Mouse (Mus musculus) bone marrow, adult 2 months (tissue): ENCODE results near the gene Gm525. TPM values are rescaled to one million over a fixed set of nuclear protein-coding genes. Genes with fewer than 3 reads are reported as not detected.
A peak's percentile ranks its signal among the peaks of the same experiment; 100 is the strongest.
"Not testable (repeated sequence)": the region's sequence is repeated elsewhere in the genome, so short reads cannot be mapped to it uniquely, and the experiment has no call there.

Source experiments
- H3K27ac ChIP-seq: fragments of 200-500 bp; 2 replicates; pipeline ENCODE4 v1.5.1; 2012; ENCODE audit warnings: low read depth, mild to moderate bottlenecking, control low read depth, inconsistent platforms, low read length; ENCODE audit not compliant: control insufficient read depth, poor library complexity, insufficient read depth
- H3K4me1 ChIP-seq: fragments of 200-500 bp; 2 replicates; pipeline ENCODE4 v1.6.1; 2011; ENCODE audit warnings: low read length; ENCODE audit not compliant: control insufficient read depth, insufficient read depth
- H3K4me3 ChIP-seq: fragments of 200-500 bp; replicated peaks from 2 replicates; pipeline ENCODE3; 2011; ENCODE audit warnings: mild to moderate bottlenecking, low read depth, low read length, control low read depth; ENCODE audit not compliant: control insufficient read depth
- CTCF ChIP-seq: fragments of 200-500 bp; IDR thresholded peaks from 2 replicates; pipeline ENCODE4 v1.5.1; 2011; ENCODE audit warnings: low read length, control low read depth; ENCODE audit not compliant: control insufficient read depth, insufficient read depth
- POLR2A ChIP-seq: fragments of 200-500 bp; IDR thresholded peaks from 2 replicates; pipeline ENCODE4 v1.6.1; 2011; ENCODE audit warnings: low read depth, mild to moderate bottlenecking, control low read depth, low read length, borderline replicate concordance; ENCODE audit not compliant: control insufficient read depth
- WGBS: fragments of 180-500 bp; shearing (Covaris S2); methylation state at CpG from one replicate; pipeline ENCODE4 v1.1.7; 2018; 5-methylcytosine and 5-hydroxymethylcytosine counted together
- polyA plus RNA-seq: library from polyadenylated mRNA; stranded (reverse); fragments of >200 nt; gene quantifications from 2 replicates; pipeline ENCODE4 v1.2.4, GENCODE M21; 2011; ENCODE audit warnings: low replicate concordance; ENCODE audit not compliant: missing spikeins, insufficient read depth, insufficient read length

Gene Gm525
- polyA plus RNA-seq, 1 experiment = not detected

GRCm38 (mm10) chr11:89034592-89034991 lies 39.0 kb upstream of the Gm525 start:
- Histone ChIP-seq H3K27ac (no peak overlapping the region), H3K4me1 (no peaks in the 10 kb centered on the region; the same call in 1 of the 2 replicates), H3K4me3 (no peak overlapping the region)
- TF ChIP-seq POLR2A (no peak), CTCF (no peak)

GRCm38 (mm10) chr11:89035552-89035951 lies 38.1 kb upstream of the Gm525 start:
- WGBS = 45% methylated on average over 3 of the region's 3 CpGs
- Histone ChIP-seq H3K27ac (no peak overlapping the region), H3K4me3 (no peak overlapping the region), H3K4me1 (peaks cover 1% of the 10 kb centered on the region)
- no peak for TF ChIP-seq POLR2A
- TF ChIP-seq CTCF = no peak

- H3K27ac ChIP-seq = no peak overlapping the region
- TF ChIP-seq POLR2A (no peak), CTCF (no peak)
- 88% methylated on average over 6 of the region's 6 CpGs for WGBS
- peaks cover 1% of the 10 kb centered on the region for H3K4me1 ChIP-seq
- H3K4me3 ChIP-seq = no peak overlapping the region
Observed at GRCm38 (mm10) chr11:89038496-89038895, 35.1 kb upstream of the Gm525 start.

- Histone ChIP-seq H3K4me1 (peaks cover 1% of the 10 kb centered on the region), H3K27ac (no peak overlapping the region), H3K4me3 (no peak overlapping the region)
- 20% methylated on average over 3 of the region's 3 CpGs for WGBS
- TF ChIP-seq CTCF = peak; percentile 97
- TF ChIP-seq POLR2A = no peak
Observed at GRCm38 (mm10) chr11:89039325-89039724, 34.3 kb upstream of the Gm525 start.

GRCm38 (mm10) chr11:89041073-89041472 lies 32.6 kb upstream of the Gm525 start:
- H3K27ac ChIP-seq, H3K4me1 ChIP-seq, H3K4me3 ChIP-seq: not testable (repeated sequence)
- WGBS = 85% methylated on average over 6 of the region's 7 CpGs

- no peak overlapping the region for H3K27ac ChIP-seq
- WGBS = 86% methylated on average over 7 of the region's 7 CpGs
- no peak overlapping the region for H3K4me3 ChIP-seq
- H3K4me1 ChIP-seq = peaks cover 1% of the 10 kb centered on the region
- TF ChIP-seq CTCF = no peak
- TF ChIP-seq POLR2A = no peak
Observed at GRCm38 (mm10) chr11:89043046-89043445, 30.6 kb upstream of the Gm525 start.

GRCm38 (mm10) chr11:89045501-89045900 lies 28.1 kb upstream of the Gm525 start:
- not testable (repeated sequence) for H3K27ac ChIP-seq, H3K4me1 ChIP-seq, H3K4me3 ChIP-seq
- 92% methylated on average over 3 of the region's 3 CpGs for WGBS

- 85% methylated on average over 3 of the region's 3 CpGs for WGBS
- no peak overlapping the region for H3K27ac ChIP-seq
- TF ChIP-seq CTCF = no peak
- no peak for TF ChIP-seq POLR2A
- H3K4me1 ChIP-seq = no peaks in the 10 kb centered on the region
- H3K4me3 ChIP-seq = no peak overlapping the region
Observed at GRCm38 (mm10) chr11:89046021-89046420, 27.6 kb upstream of the Gm525 start.

GRCm38 (mm10) chr11:89051767-89052166 lies 21.9 kb upstream of the Gm525 start:
- Histone ChIP-seq H3K27ac (no peak overlapping the region), H3K4me1 (no peaks in the 10 kb centered on the region; the same call in 1 of the 2 replicates), H3K4me3 (no peak overlapping the region)
- no peak for TF ChIP-seq CTCF
- 41% methylated on average over 6 of the region's 6 CpGs for WGBS
